28 mouse cellular contexts compared by ENCODE assay signal in genomic region chr19:46537357-46537756, GRCm38 (mm10).
"Had no signal": no experiment of that assay in that cellular context is flagged by ENCODE, and none has a peak within 500 bp of the region (broad histone marks: within the 10 kb centered on the region; RNA-seq: fewer than 3 reads in every experiment).

No protein-coding gene starts in this region.

- H3K27me3 ChIP-seq: heart, embryonic 12.5 days; heart, embryonic 13.5 days; heart, embryonic 15.5 days; hindbrain, embryonic 12.5 days; hindbrain, embryonic 13.5 days; hindbrain, embryonic 15.5 days; intestine, embryonic 15.5 days; kidney, embryonic 15.5 days had no signal

- DNase-seq: heart, postnatal 36 days; heart, postnatal 4 days; kidney, adult 11 months; kidney, adult 18-20 months; kidney, adult 2 months; kidney, adult 8-10 months; kidney, adult 9 months; kidney, postnatal 10 days; kidney, postnatal 14 days; kidney, postnatal 25 days; kidney, postnatal 36 days; kidney, postnatal 4 days; layer of hippocampus, adult 9-11 months; layer of hippocampus, postnatal 36 days had no signal

- H3K9me3 ChIP-seq: heart, embryonic 12.5 days; heart, embryonic 13.5 days; heart, embryonic 15.5 days; hindbrain, embryonic 10.5 days; hindbrain, embryonic 12.5 days; hindbrain, embryonic 13.5 days; hindbrain, embryonic 15.5 days; intestine, embryonic 15.5 days; kidney, embryonic 15.5 days had no signal

- H3K27ac ChIP-seq: heart, embryonic 13.5 days; heart, embryonic 15.5 days; hindbrain, embryonic 10.5 days; hindbrain, embryonic 12.5 days; hindbrain, embryonic 13.5 days; hindbrain, embryonic 14.5 days; hindbrain, embryonic 15.5 days; hindbrain, postnatal 0 days; intestine, embryonic 15.5 days; kidney, embryonic 15.5 days; kidney, postnatal 0 days; layer of hippocampus, adult 2 months; left cerebral cortex, adult 2 months had no signal

- H3K36me3 ChIP-seq: intestine, embryonic 15.5 days had no signal

- H3K4me3 ChIP-seq: heart, embryonic 12.5 days; heart, embryonic 13.5 days; heart, embryonic 15.5 days; hindbrain, embryonic 10.5 days; hindbrain, embryonic 12.5 days; hindbrain, embryonic 13.5 days; hindbrain, embryonic 15.5 days; intestine, embryonic 15.5 days; kidney, embryonic 15.5 days; layer of hippocampus, adult 2 months; left cerebral cortex, adult 2 months had no signal
